Mouse (Mus musculus): ENCODE results near the gene Tpst1. TPM values are rescaled to one million over a fixed set of nuclear protein-coding genes. Genes with fewer than 3 reads are reported as not detected.
A peak's percentile ranks its signal among the peaks of the same experiment; 100 is the strongest.

Tpst1 gene
- polyA plus RNA-seq, 1 experiment from 2014 or later, result 70.1 TPM

GRCm38 (mm10) chr5:130079202-130080050, 6.3 kb downstream of the Tpst1 start:
- 1% methylated on average over 84 of the region's 86 CpGs for WGBS
- 0 out of 2 replicates have a peak, but pooled peaks cover 13% of the 10 kb centered on the region for H3K4me1 ChIP-seq
- no peaks in the 10 kb centered on the region for H3K36me3 ChIP-seq
- H3K27me3 ChIP-seq (replicated peaks), result no peaks in the 10 kb centered on the region
- H3K27ac ChIP-seq, result peak overlapping the region; percentile 70
- H3K9me3 ChIP-seq, result no peaks in the 10 kb centered on the region
- peak overlapping the region; percentile 79 for H3K4me2 ChIP-seq
- ATAC-seq (ENCODE audit: insufficient read depth, low FRiP score, low read depth), result peak; percentile 95
- H3K4me3 ChIP-seq (replicated peaks), result peak overlapping the region; percentile 74
- H3K9ac ChIP-seq, result peak overlapping the region; percentile 62

GRCm38 (mm10) chr5:130080051-130080681, 7.0 kb downstream of the Tpst1 start:
- Histone ChIP-seq H3K27ac (no peak overlapping the region), H3K9ac (peak overlapping the region; percentile 62; the same call in 1 of the 2 replicates), H3K4me1 (0 out of 2 replicates have a peak, but pooled peaks cover 13% of the 10 kb centered on the region), H3K27me3 (replicated peaks) (no peaks in the 10 kb centered on the region), H3K9me3 (no peaks in the 10 kb centered on the region), H3K4me3 (replicated peaks) (peak overlapping the region; percentile 74), H3K4me2 (peak overlapping the region; percentile 79), H3K36me3 (no peaks in the 10 kb centered on the region)
- ATAC-seq (ENCODE audit: insufficient read depth, low FRiP score, low read depth), result no peak
- WGBS, result 72% methylated on average over 16 of the region's 16 CpGs

GRCm38 (mm10) chr5:130081181-130081881, 8.2 kb downstream of the Tpst1 start:
- Histone ChIP-seq H3K4me2 (no peak overlapping the region), H3K9me3 (no peaks in the 10 kb centered on the region), H3K4me1 (0 out of 2 replicates have a peak, but pooled peaks cover 13% of the 10 kb centered on the region), H3K27me3 (replicated peaks) (no peaks in the 10 kb centered on the region), H3K36me3 (no peaks in the 10 kb centered on the region), H3K9ac (no peak overlapping the region), H3K4me3 (replicated peaks) (no peak overlapping the region), H3K27ac (no peak overlapping the region)
- ATAC-seq (ENCODE audit: insufficient read depth, low FRiP score, low read depth), result no peak
- WGBS, result 97% methylated on average over 8 of the region's 8 CpGs

GRCm38 (mm10) chr5:130082431-130082830, 9.3 kb downstream of the Tpst1 start:
- H3K9me3 ChIP-seq, result no peaks in the 10 kb centered on the region
- no peak overlapping the region for H3K4me3 ChIP-seq (replicated peaks)
- 0 out of 2 replicates have a peak, but pooled peaks cover 13% of the 10 kb centered on the region for H3K4me1 ChIP-seq
- 76% methylated on average over 4 of the region's 4 CpGs for WGBS
- H3K4me2 ChIP-seq, result no peak overlapping the region
- H3K27ac ChIP-seq, result no peak overlapping the region
- H3K9ac ChIP-seq, result no peak overlapping the region
- H3K27me3 ChIP-seq (replicated peaks), result no peaks in the 10 kb centered on the region
- no peaks in the 10 kb centered on the region for H3K36me3 ChIP-seq
- ATAC-seq (ENCODE audit: insufficient read depth, low FRiP score, low read depth), result no peak

- Histone ChIP-seq H3K27me3 (replicated peaks) (no peaks in the 10 kb centered on the region), H3K9ac (no peak overlapping the region), H3K4me2 (no peak overlapping the region), H3K27ac (no peak overlapping the region), H3K36me3 (no peaks in the 10 kb centered on the region), H3K4me1 (peaks cover 8% of the 10 kb centered on the region; the same call in 1 of the 2 replicates), H3K4me3 (replicated peaks) (no peak overlapping the region), H3K9me3 (no peaks in the 10 kb centered on the region)
- no peak for ATAC-seq (ENCODE audit: insufficient read depth, low FRiP score, low read depth)
- 71% methylated on average over 3 of the region's 3 CpGs for WGBS
These were observed 11.1 kb downstream of the Tpst1 start for GRCm38 (mm10) chr5:130084271-130084670.

- H3K4me2 ChIP-seq, result no peak overlapping the region
- H3K27ac ChIP-seq, result no peak overlapping the region
- ATAC-seq (ENCODE audit: insufficient read depth, low FRiP score, low read depth), result no peak
- no peak overlapping the region for H3K9ac ChIP-seq
- no peak overlapping the region for H3K4me3 ChIP-seq (replicated peaks)
- 87% methylated on average over 7 of the region's 7 CpGs for WGBS
- H3K36me3 ChIP-seq, result no peaks in the 10 kb centered on the region
- H3K4me1 ChIP-seq, result peaks cover 10% of the 10 kb centered on the region; the same call in 1 of the 2 replicates
- H3K27me3 ChIP-seq (replicated peaks), result no peaks in the 10 kb centered on the region
- no peaks in the 10 kb centered on the region for H3K9me3 ChIP-seq
These were observed 14.9 kb downstream of the Tpst1 start for GRCm38 (mm10) chr5:130088008-130088407.

GRCm38 (mm10) chr5:130088612-130089011, 15.5 kb downstream of the Tpst1 start:
- no peak for ATAC-seq (ENCODE audit: insufficient read depth, low FRiP score, low read depth)

GRCm38 (mm10) chr5:130089177-130089576, 16.1 kb downstream of the Tpst1 start:
- no peak overlapping the region for H3K9ac ChIP-seq
- no peaks in the 10 kb centered on the region for H3K36me3 ChIP-seq
- H3K9me3 ChIP-seq, result no peaks in the 10 kb centered on the region
- no peak for ATAC-seq (ENCODE audit: insufficient read depth, low FRiP score, low read depth)
- H3K4me2 ChIP-seq, result no peak overlapping the region
- H3K4me3 ChIP-seq (replicated peaks), result no peak overlapping the region
- WGBS, result 63% methylated on average over 7 of the region's 7 CpGs
- H3K27ac ChIP-seq, result peak overlapping the region; percentile 31; the same call in 1 of the 2 replicates
- H3K27me3 ChIP-seq (replicated peaks), result no peaks in the 10 kb centered on the region
- H3K4me1 ChIP-seq, result peaks cover 10% of the 10 kb centered on the region; the same call in 1 of the 2 replicates

More at GRCm38 (mm10) chr5:130088612-130089011, 15.5 kb downstream of the Tpst1 start:
- no peaks in the 10 kb centered on the region for H3K27me3 ChIP-seq (replicated peaks)
- no peaks in the 10 kb centered on the region for H3K36me3 ChIP-seq
- H3K9ac ChIP-seq, result no peak overlapping the region
- no peaks in the 10 kb centered on the region for H3K9me3 ChIP-seq
- H3K27ac ChIP-seq, result no peak overlapping the region
- H3K4me3 ChIP-seq (replicated peaks), result no peak overlapping the region
- 83% methylated on average over 4 of the region's 4 CpGs for WGBS
- peaks cover 10% of the 10 kb centered on the region; the same call in 1 of the 2 replicates for H3K4me1 ChIP-seq
- H3K4me2 ChIP-seq, result no peak overlapping the region

- Histone ChIP-seq H3K36me3 (no peaks in the 10 kb centered on the region), H3K27me3 (replicated peaks) (no peaks in the 10 kb centered on the region), H3K27ac (0 out of 2 replicates have a peak overlapping the region, but pooled peaks have one; percentile 31), H3K4me1 (peaks cover 10% of the 10 kb centered on the region; the same call in 1 of the 2 replicates), H3K4me2 (no peak overlapping the region), H3K9me3 (no peaks in the 10 kb centered on the region), H3K4me3 (replicated peaks) (no peak overlapping the region), H3K9ac (no peak overlapping the region)
- 67% methylated on average over 18 of the region's 18 CpGs for WGBS
- ATAC-seq (ENCODE audit: insufficient read depth, low FRiP score, low read depth), result no peak
These were observed 16.7 kb downstream of the Tpst1 start for GRCm38 (mm10) chr5:130089626-130090393.

GRCm38 (mm10) chr5:130096754-130097153, 23.6 kb downstream of the Tpst1 start:
- Histone ChIP-seq H3K9ac (no peak overlapping the region), H3K36me3 (peaks cover 2% of the 10 kb centered on the region), H3K4me3 (replicated peaks) (no peak overlapping the region), H3K27me3 (replicated peaks) (no peaks in the 10 kb centered on the region), H3K27ac (no peak overlapping the region), H3K4me2 (no peak overlapping the region), H3K4me1 (no peaks in the 10 kb centered on the region), H3K9me3 (no peaks in the 10 kb centered on the region)
- ATAC-seq (ENCODE audit: insufficient read depth, low FRiP score, low read depth), result peak; percentile 69; the same call in 1 of the 2 replicates
- 60% methylated on average over 12 of the region's 12 CpGs for WGBS

- 57% methylated on average over 2 of the region's 2 CpGs for WGBS
- Histone ChIP-seq H3K4me2 (no peak overlapping the region), H3K4me1 (no peaks in the 10 kb centered on the region), H3K9me3 (no peaks in the 10 kb centered on the region), H3K9ac (no peak overlapping the region), H3K27me3 (replicated peaks) (no peaks in the 10 kb centered on the region), H3K27ac (no peak overlapping the region), H3K4me3 (replicated peaks) (no peak overlapping the region), H3K36me3 (peaks cover 7% of the 10 kb centered on the region)
- ATAC-seq (ENCODE audit: insufficient read depth, low FRiP score, low read depth), result peak; percentile 75; the same call in 1 of the 2 replicates
These were observed 24.7 kb downstream of the Tpst1 start for GRCm38 (mm10) chr5:130097837-130098236.

Data from stomach, embryonic 15.5 days (tissue).